Mouse (Mus musculus) embryonic fibroblast, embryonic 13.5 days (primary cell): ENCODE measurements around the gene Fam171a2. TPM values are rescaled to one million over a fixed set of nuclear protein-coding genes. Genes with fewer than 3 reads are reported as not detected.

Experiments used
- H3K27ac ChIP-seq: 2 replicates; pipeline ENCODE4 v1.5.1; 2012; ENCODE audit warnings: low read length, control low read depth, inconsistent platforms; ENCODE audit not compliant: insufficient read depth
- H3K4me1 ChIP-seq: 2 replicates; pipeline ENCODE4 v1.6.1; 2011; ENCODE audit warnings: low read length; ENCODE audit not compliant: control insufficient read depth, insufficient read depth
- H3K4me3 ChIP-seq: 2 replicates; pipeline ENCODE4 v1.5.1; 2011; ENCODE audit warnings: mild to moderate bottlenecking, control low read depth, low read length; ENCODE audit not compliant: insufficient read depth
- CTCF ChIP-seq: IDR thresholded peaks from 2 replicates; pipeline ENCODE4 v1.5.1; 2011; ENCODE audit warnings: mild to moderate bottlenecking, control low read depth, low read length, moderate library complexity, borderline replicate concordance; ENCODE audit not compliant: insufficient read depth
- POLR2A ChIP-seq: IDR thresholded peaks from 2 replicates; pipeline ENCODE4 v1.6.1; 2011; ENCODE audit warnings: low read depth, mild to moderate bottlenecking, control low read depth, low read length, moderate library complexity
- polyA plus RNA-seq: library from polyadenylated mRNA; stranded (reverse); fragments of >200 nt; gene quantifications from 2 replicates; pipeline ENCODE4 v1.2.4, GENCODE M21; 2011; ENCODE audit warnings: low read depth; ENCODE audit not compliant: missing spikeins, insufficient read length

Gene Fam171a2
- 14.0 and 17.9 TPM in 2 replicates for polyA plus RNA-seq

DNA sequence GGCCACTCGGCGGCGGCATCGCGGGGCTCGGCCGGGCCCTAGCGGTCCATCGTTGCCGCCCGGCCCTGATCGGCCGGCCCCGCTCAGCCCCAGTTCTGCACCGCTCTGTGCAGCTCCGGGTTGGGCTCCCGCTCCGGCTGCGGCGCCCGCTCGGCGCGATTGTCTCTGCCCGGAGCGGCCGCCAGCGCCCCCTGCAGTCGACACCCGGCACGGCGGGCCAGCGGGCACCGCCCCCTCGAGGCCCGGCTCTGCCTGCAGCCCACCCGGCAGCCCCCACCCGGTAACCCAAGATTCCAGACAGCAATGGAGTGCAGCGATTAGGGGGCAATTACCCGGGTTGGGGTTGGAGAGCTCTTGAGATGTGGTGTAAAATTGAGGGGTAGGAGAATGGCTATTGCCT, at the start of gene Fam171a2:
Fam171a2 (minus strand) TSS at position 186 of the 400 bp plus-strand sequence.
- TF ChIP-seq POLR2A (peak; percentile 56; the same call in 1 of the 2 replicates), CTCF (peak; percentile 46; the same call in 1 of the 2 replicates)
- Histone ChIP-seq H3K4me1 (no peaks in the 10 kb centered on the region), H3K27ac (peak within 1 kb of the TSS; percentile 27; the same call in 1 of the 2 replicates), H3K4me3 (peak within 1 kb of the TSS; percentile 88)

DNA sequence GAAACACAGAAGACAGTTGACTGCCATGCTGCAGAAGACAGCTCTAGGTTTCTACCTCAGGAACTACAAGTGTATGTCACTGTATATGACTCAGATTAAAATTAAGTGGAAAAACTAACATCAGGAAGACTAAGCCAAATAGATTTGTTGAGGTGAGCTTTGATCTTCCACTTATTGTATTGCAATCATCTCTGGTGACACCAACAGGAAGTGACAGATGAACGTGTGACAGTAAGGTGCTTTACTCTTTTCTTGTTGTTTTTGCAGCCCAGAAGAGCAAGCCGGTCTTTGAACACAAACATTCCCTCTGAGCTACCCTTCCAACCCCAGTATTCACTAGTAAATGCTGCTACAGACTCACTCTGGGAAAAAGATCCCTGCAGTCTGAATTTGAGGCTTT, 49.2 kb upstream of the Fam171a2 start:
- Histone ChIP-seq H3K4me3 (no peak overlapping the region), H3K4me1 (no peaks in the 10 kb centered on the region), H3K27ac (no peak overlapping the region)
- no peak for TF ChIP-seq CTCF
- no peak for TF ChIP-seq POLR2A

DNA sequence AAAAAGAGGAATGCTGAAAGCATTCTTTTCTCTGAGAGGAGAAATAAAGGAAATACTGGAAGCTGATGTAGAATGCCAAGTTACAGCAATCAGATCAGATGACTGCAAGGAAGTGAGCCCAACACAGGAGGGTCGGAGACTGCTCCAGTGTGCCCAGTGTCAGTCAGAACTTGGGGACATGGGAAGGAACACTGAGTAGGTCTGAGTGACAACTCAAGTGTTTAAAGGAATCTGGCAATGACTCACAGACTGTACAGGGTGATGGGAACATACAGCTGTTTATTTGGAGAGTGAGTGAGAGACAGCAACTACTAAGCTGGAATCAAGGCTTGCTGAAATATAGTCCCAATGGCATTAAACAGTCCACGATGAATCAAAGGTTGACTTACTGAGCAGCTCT, 48.7 kb upstream of the Fam171a2 start:
- no peak for TF ChIP-seq CTCF
- no peak for TF ChIP-seq POLR2A
- H3K4me3 ChIP-seq: no peak overlapping the region
- H3K27ac ChIP-seq: no peak overlapping the region
- no peaks in the 10 kb centered on the region for H3K4me1 ChIP-seq

DNA sequence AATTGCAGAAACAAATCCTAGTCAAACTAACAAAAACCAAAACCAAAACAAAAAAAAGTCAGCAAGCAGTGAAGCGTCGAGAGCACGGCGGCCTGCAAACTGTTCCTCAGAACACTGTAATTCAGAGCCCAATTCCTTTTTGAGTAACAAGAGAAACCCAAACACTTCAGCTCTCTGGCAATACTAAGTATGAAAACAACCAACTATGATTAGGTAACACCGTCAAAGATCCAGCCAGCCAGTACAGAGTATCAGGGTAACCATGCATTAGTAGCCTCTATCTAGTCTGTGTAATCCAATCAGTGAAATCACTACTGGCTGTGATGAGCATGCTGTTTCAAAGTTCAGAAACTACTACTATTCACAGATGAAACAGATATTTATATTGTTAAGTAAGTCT, 48.3 kb upstream of the Fam171a2 start:
- Histone ChIP-seq H3K4me1 (no peaks in the 10 kb centered on the region), H3K27ac (no peak overlapping the region), H3K4me3 (no peak overlapping the region)
- TF ChIP-seq POLR2A (no peak), CTCF (no peak)

DNA sequence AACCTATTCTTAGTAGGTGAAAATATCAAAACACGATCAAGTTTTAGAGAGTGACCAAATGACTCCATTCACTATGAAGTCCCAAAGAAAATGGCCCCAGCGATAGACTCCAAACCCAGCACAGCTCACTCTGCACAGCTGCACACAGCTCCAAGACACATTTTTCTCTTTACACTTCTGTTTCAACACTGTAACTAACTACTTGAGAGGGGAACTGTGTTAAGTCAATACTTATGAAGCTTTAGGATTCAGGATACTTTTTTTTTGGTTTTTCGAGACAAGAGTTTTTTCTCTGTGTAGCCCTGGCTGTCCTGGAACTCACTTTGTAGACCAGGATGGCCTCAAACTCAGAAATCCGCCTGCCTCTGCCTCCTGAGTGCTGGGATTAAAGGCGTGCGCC, 47.6 kb upstream of the Fam171a2 start:
- H3K27ac ChIP-seq: no peak overlapping the region
- no peaks in the 10 kb centered on the region for H3K4me1 ChIP-seq
- TF ChIP-seq CTCF: no peak
- no peak for TF ChIP-seq POLR2A
- no peak overlapping the region for H3K4me3 ChIP-seq

DNA sequence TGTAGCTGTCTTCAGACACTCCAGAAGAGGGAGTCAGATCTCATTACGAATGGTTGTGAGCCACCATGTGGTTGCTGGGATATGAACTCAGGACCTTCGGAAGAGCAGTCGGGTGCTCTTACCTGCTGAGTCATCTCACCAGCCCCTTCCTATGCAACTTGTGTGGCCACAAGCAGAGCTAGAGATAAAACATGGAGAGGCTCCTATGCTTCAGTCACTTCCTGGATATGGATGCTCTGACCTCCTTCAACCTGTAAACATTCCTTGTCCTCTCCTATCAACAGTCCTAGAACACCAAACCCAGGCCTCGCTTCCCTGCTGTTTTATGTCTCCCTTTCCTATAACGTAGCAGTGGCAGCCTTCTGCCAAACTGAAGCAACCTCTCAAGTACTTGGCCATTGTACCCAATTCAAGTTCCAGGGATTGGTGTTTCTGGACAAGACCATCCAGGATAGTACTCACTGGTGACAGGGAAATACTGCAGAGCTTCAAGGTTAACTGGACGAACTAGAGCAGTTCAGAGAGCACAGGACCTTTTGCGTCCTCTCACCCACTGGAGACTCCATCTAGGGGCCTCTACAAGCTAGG, 46.7 kb upstream of the Fam171a2 start:
- TF ChIP-seq CTCF (no peak), POLR2A (no peak)
- Histone ChIP-seq H3K4me3 (no peak overlapping the region), H3K27ac (no peak overlapping the region), H3K4me1 (no peaks in the 10 kb centered on the region)

DNA sequence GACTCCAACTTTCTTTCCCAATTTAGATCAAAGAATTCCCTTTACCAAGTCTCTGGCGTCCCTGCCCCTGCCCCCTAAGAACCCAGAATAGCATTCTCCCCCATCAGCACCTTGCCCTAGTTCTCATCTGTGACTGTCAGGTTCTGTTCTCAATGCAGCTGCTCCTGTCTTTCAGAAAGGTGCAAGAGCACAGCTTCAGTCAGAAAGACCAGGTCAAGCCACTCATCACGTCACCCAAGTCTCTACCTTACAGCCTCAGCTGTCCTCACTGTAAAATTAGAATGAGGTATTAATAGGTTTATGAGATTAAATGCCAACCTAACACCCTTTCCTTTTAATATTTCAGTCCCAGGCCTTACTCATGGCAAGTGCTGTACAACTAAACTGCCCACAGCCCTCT, 45.8 kb upstream of the Fam171a2 start:
- TF ChIP-seq CTCF (no peak), POLR2A (no peak)
- H3K4me1 ChIP-seq: no peaks in the 10 kb centered on the region
- H3K4me3 ChIP-seq: no peak overlapping the region
- no peak overlapping the region for H3K27ac ChIP-seq

DNA sequence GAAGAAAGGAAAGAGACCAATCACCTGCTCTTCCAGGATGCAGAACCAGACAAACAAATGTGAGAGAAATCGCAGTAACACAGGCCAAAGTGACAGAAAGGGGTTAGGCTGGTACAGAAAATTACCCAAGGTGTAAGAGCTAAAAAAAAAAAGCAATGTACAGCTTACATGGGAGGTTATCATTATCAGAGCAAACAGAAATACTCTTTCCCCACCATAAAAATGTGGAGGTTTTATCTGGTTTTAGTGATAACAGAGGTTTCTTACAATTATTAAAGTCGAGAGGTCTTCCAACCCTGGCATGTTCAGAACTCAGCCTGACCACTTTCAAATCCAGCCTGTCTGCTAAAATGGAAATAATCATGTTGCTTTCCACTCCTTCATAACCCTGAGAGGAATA, 40.4 kb upstream of the Fam171a2 start:
- no peaks in the 10 kb centered on the region for H3K4me1 ChIP-seq
- no peak overlapping the region for H3K4me3 ChIP-seq
- TF ChIP-seq POLR2A (no peak), CTCF (no peak)
- no peak overlapping the region for H3K27ac ChIP-seq

DNA sequence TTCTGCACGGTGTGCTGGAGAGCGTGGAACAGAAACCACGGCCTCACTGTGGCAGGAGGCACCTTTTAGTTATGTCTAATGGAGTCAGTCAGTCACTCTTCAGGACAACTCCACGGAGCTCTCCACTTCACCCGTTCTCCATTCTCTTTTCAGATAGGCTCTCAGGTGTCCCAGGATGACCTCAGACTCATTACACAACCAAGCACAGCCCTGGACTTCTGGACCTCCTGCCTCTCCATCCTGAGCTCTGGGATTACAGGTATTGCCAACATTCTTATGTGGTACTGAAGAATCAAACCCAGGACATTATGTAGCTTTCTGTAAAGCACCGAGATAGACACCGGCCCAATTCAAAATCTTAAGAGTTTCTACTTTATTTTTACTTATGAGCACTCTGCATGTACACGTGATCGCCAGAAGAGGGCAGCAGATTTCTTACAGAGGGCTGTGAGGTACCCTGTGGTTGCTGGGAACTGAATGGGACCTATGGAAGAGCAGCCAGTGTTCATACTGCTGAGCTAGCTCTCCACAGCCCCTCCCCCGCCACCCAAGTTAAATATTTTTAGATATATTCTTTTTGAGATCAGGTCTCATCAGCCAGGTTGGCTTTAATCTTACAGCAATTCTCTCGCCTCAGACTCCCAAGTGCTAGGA, 39.4 kb upstream of the Fam171a2 start:
- Histone ChIP-seq H3K4me1 (no peaks in the 10 kb centered on the region), H3K27ac (no peak overlapping the region), H3K4me3 (no peak overlapping the region)
- peak; percentile 40; the same call in 1 of the 2 replicates for TF ChIP-seq CTCF
- TF ChIP-seq POLR2A: no peak

DNA sequence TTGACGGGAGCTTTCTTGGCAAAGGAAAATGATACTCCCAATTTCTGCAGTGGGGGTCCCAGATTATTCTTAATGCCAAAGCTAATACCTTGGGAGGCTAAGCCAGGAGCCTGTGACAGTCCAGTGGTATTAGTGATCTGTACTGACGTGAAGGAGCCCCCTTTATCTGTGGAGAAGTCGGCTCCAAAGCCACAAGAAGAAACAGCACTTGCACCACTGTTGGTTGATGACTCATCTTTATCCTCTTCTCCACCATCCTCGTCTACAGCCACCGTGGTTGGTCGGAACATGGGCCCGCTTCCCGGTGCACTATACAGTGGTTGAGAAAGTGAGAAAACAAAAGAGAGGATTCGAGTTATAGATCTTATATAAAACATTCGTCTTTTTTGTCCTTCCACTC, 34.3 kb upstream of the Fam171a2 start:
- H3K4me1 ChIP-seq: no peaks in the 10 kb centered on the region
- H3K4me3 ChIP-seq: no peak overlapping the region
- TF ChIP-seq CTCF (no peak), POLR2A (no peak)
- H3K27ac ChIP-seq: no peak overlapping the region

DNA sequence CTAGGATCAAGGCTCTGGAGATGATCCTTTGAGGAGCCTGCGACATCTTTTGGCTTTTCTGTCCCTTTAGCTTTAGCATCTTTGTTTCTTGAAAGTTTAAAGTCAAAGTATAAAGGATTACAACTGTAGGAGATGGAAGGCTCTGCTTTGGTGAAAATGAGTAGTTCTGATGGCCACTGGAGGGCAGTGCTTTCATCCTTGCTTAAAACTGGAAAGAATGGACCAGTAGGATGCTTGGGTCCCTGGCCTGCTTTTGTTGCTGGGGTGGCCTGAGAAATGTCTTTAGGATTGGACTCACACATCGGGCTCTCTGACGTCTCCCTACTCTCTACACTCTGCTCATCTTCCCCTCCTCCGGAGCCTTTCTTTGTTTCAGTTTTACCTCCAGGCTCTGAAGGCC, 33.4 kb upstream of the Fam171a2 start:
- Histone ChIP-seq H3K4me3 (no peak overlapping the region), H3K4me1 (no peaks in the 10 kb centered on the region), H3K27ac (no peak overlapping the region)
- TF ChIP-seq POLR2A (no peak), CTCF (no peak)
